Mouse (Mus musculus) lung, adult 2 months (tissue): Measurements from ENCODE around the gene Cadm1.

Experiments used
- CTCF ChIP-seq: fragments of 200-500 bp; IDR thresholded peaks from 2 replicates; pipeline ENCODE4 v1.5.1; 2011; ENCODE audit warnings: mild to moderate bottlenecking, low read length, control low read depth; ENCODE audit not compliant: insufficient read depth
- POLR2A ChIP-seq: fragments of 200-500 bp; IDR thresholded peaks from 2 replicates; pipeline ENCODE4 v1.6.1; 2011; ENCODE audit warnings: low read depth, mild to moderate bottlenecking, control low read depth, low read length, borderline replicate concordance; ENCODE audit errors: extremely low read depth

GRCm38 (mm10) chr9:47714541-47714940 lies 184.6 kb downstream of the Cadm1 start:
- TF ChIP-seq CTCF (no peak), POLR2A (no peak)
